Mouse (Mus musculus) megakaryocyte-erythroid progenitor cell, adult 5-6 weeks (primary cell): Measurements from ENCODE around the gene Eif2ak1. TPM values are rescaled to one million over a fixed set of nuclear protein-coding genes. Genes with fewer than 3 reads are reported as not detected.

Experiments used
- ATAC-seq: replicated peaks from 2 replicates; pipeline ENCODE4 v1.8.0; 2016; ENCODE audit warnings: mild to moderate bottlenecking, inconsistent platforms; ENCODE audit not compliant: severe bottlenecking, poor library complexity, low FRiP score, low TSS enrichment
- total RNA-seq, 2 experiments: library from RNA; stranded (forward) in 1 of 2; stranded (reverse) in 1 of 2; fragments of 200-1000, 215-1000 nt in 1 of 2; fragments of >200 nt in 1 of 2; fragmentation: Nextera tagmentation in 1 of 2; gene quantifications; 2 replicates each; pipeline ENCODE4 v1.2.3; 2014 to 2017

Gene Eif2ak1
- total RNA-seq, 2 experiments from 2014 or later, result 46.7 to 64.6 TPM

- ATAC-seq, result no peak
Measured at GRCm38 (mm10) chr5:143941588-143941987, 124.0 kb downstream of the Eif2ak1 start.

- ATAC-seq, result no peak
Measured at GRCm38 (mm10) chr5:143943231-143944125, 125.9 kb downstream of the Eif2ak1 start.

- ATAC-seq, result no peak
Measured at GRCm38 (mm10) chr5:143948361-143948760, 130.8 kb downstream of the Eif2ak1 start.

- ATAC-seq, result no peak
Measured at GRCm38 (mm10) chr5:143950016-143950415, 132.4 kb downstream of the Eif2ak1 start.

Other genes with a start within 250 kb of the Eif2ak1 start
- 117 and 124 TPM in 2 replicates for gene Cyth3, start 195.3 kb upstream of the Eif2ak1 start, total RNA-seq (2014; fragmentation: Nextera tagmentation)
- gene Cyth3, start 195.3 kb upstream of the Eif2ak1 start, total RNA-seq (2017), result 81.7 and 94.7 TPM in 2 replicates
- 11.0 and 15.7 TPM in 2 replicates for gene Usp42, start 85.5 kb upstream of the Eif2ak1 start, total RNA-seq (2014; fragmentation: Nextera tagmentation)
- gene Usp42, start 85.5 kb upstream of the Eif2ak1 start, total RNA-seq (2017), result 9.2 and 18.7 TPM in 2 replicates
- gene Ankrd61, start 79.9 kb downstream of the Eif2ak1 start, total RNA-seq (2014; fragmentation: Nextera tagmentation), result 1.6 TPM in 1 of 2 replicates, not detected in the other
- gene Ankrd61, start 79.9 kb downstream of the Eif2ak1 start, total RNA-seq (2017), result not detected in 2 replicates
- 81.7 and 111 TPM in 2 replicates for gene Aimp2, start 92.1 kb downstream of the Eif2ak1 start, total RNA-seq (2014; fragmentation: Nextera tagmentation)
- gene Aimp2, start 92.1 kb downstream of the Eif2ak1 start, total RNA-seq (2017), result 96.0 and 132 TPM in 2 replicates
- 20.5 and 35.7 TPM in 2 replicates for gene Pms2, start 92.2 kb downstream of the Eif2ak1 start, total RNA-seq (2014; fragmentation: Nextera tagmentation)
- 39.9 and 41.4 TPM in 2 replicates for gene Pms2, start 92.2 kb downstream of the Eif2ak1 start, total RNA-seq (2017)
- not detected in 2 replicates for gene Gm42421, start 110.4 kb downstream of the Eif2ak1 start, total RNA-seq (2014; fragmentation: Nextera tagmentation)
- not detected in 2 replicates for gene Gm42421, start 110.4 kb downstream of the Eif2ak1 start, total RNA-seq (2017)
- 0.98 and 1.8 TPM in 2 replicates for gene Rsph10b, start 115.2 kb downstream of the Eif2ak1 start, total RNA-seq (2014; fragmentation: Nextera tagmentation)
- not detected in 2 replicates for gene Rsph10b, start 115.2 kb downstream of the Eif2ak1 start, total RNA-seq (2017)
- 72.5 and 74.1 TPM in 2 replicates for gene Ccz1, start 197.1 kb downstream of the Eif2ak1 start, total RNA-seq (2014; fragmentation: Nextera tagmentation)
- gene Ccz1, start 197.1 kb downstream of the Eif2ak1 start, total RNA-seq (2017), result 91.1 and 98.6 TPM in 2 replicates
- not detected in 2 replicates for gene Ocm, start 208.9 kb downstream of the Eif2ak1 start, total RNA-seq (2014; fragmentation: Nextera tagmentation)
- not detected in 2 replicates for gene Ocm, start 208.9 kb downstream of the Eif2ak1 start, total RNA-seq (2017)